25 mouse cellular contexts compared by ENCODE assay signal in the genomic region with DNA sequence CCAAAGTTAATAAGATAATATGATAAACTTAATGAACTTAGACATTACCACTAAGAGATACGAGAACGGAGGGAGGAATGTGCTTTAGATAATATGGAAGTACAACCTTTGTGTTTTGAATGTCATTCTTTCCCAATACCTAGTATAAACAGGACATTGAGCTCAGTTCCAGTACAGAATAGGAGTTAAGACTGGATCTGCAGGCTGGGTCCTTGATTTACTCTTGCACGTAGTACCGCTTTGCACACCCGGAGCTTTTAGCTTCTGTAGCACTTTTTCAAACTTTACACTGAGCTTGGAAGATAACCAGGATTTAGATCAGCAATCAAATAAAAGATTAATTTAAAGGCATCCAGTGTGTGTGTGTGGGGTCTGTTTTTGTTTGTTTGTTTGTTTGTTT.
"Had no signal": no experiment of that assay in that cellular context is flagged by ENCODE, and none has a peak within 500 bp of the region (broad histone marks: within the 10 kb centered on the region; RNA-seq: fewer than 3 reads in every experiment).

No protein-coding gene starts in this region.

- H3K9me3 ChIP-seq: heart, embryonic 10.5 days; heart, embryonic 12.5 days; hindbrain, embryonic 10.5 days; hindbrain, embryonic 12.5 days; intestine, embryonic 15.5 days; limb, embryonic 10.5 days; limb, embryonic 12.5 days; liver, embryonic 13.5 days had no signal

- H3K4me3 ChIP-seq: gastrocnemius, adult 2 months; heart, embryonic 10.5 days; heart, embryonic 12.5 days; hindbrain, embryonic 10.5 days; hindbrain, embryonic 12.5 days; intestine, embryonic 15.5 days; layer of hippocampus, adult 2 months; left cerebral cortex, adult 2 months; limb, embryonic 10.5 days; limb, embryonic 12.5 days; liver, embryonic 13.5 days had no signal

- ATAC-seq: forebrain, postnatal 0 days; hindbrain, embryonic 16.5 days; inflammation-experienced regulatory T-cells, adult 6 months; intestine, embryonic 15.5 days; intestine, postnatal 0 days had no signal

- H3K27ac ChIP-seq: gastrocnemius, adult 2 months; heart, embryonic 10.5 days; hindbrain, embryonic 10.5 days; hindbrain, embryonic 12.5 days; hindbrain, embryonic 14.5 days; intestine, embryonic 15.5 days; layer of hippocampus, adult 2 months; left cerebral cortex, adult 2 months; limb, embryonic 10.5 days; limb, embryonic 12.5 days; liver, embryonic 13.5 days had no signal

- H3K4me1 ChIP-seq: heart, embryonic 10.5 days; intestine, embryonic 15.5 days; liver, embryonic 13.5 days had no signal

- H3K36me3 ChIP-seq: heart, embryonic 10.5 days; hindbrain, embryonic 12.5 days; intestine, embryonic 15.5 days; limb, embryonic 10.5 days; liver, embryonic 13.5 days had no signal

- DNase-seq: forebrain, postnatal 0 days; gastrocnemius, adult 2 months; gastrocnemius, postnatal 10 days; gastrocnemius, postnatal 25 days; heart, postnatal 10 days; heart, postnatal 4 days; kidney, adult 18-20 months; kidney, adult 8-10 months; kidney, postnatal 10 days; kidney, postnatal 25 days; kidney, postnatal 4 days; liver, embryonic 13.5 days had no signal

- H3K4me2 ChIP-seq: heart, embryonic 12.5 days; hindbrain, embryonic 12.5 days; hindbrain, embryonic 14.5 days; intestine, embryonic 15.5 days; limb, embryonic 12.5 days; liver, embryonic 13.5 days had no signal

- H3K27me3 ChIP-seq: heart, embryonic 12.5 days; hindbrain, embryonic 12.5 days; intestine, embryonic 15.5 days; limb, embryonic 12.5 days; liver, embryonic 13.5 days had no signal

- H3K9ac ChIP-seq: forebrain, postnatal 0 days; heart, embryonic 12.5 days; hindbrain, embryonic 12.5 days; hindbrain, embryonic 14.5 days; intestine, embryonic 15.5 days; limb, embryonic 12.5 days; liver, embryonic 13.5 days had no signal
